Mouse (Mus musculus) heart, postnatal 0 days (tissue): Measurements from ENCODE around the gene Rnf215.

Experiments
- CTCF ChIP-seq: IDR thresholded peaks from 2 replicates; pipeline ENCODE4 v1.5.1; 2016; ENCODE audit warnings: antibody characterized with exemption, control low read depth, low read depth
- EP300 ChIP-seq: IDR thresholded peaks from 2 replicates; pipeline ENCODE4 v1.6.1; 2016; ENCODE audit warnings: antibody characterized with exemption, low read depth

GRCm38 (mm10) chr11:4134400-4134799 is 602 bp upstream of the Rnf215 start:
- no peak for TF ChIP-seq CTCF
- no peak for TF ChIP-seq EP300
